Mouse (Mus musculus) T-helper 17 cell (primary cell): Measurements from ENCODE around the gene Enpp6.

ENCODE experiments used
- in situ Hi-C, 2 experiments: fragments of 300-600 bp; cut with MboI, MseI; formaldehyde crosslinking; loops; 1 replicate in 1 of 2; 2 replicates in 1 of 2; pipeline ENCODE4 v1.15.1; 2025; ENCODE audit warnings: high pct_unique_total_duplicates in 2 of 2

Gene Enpp6

DNA sequence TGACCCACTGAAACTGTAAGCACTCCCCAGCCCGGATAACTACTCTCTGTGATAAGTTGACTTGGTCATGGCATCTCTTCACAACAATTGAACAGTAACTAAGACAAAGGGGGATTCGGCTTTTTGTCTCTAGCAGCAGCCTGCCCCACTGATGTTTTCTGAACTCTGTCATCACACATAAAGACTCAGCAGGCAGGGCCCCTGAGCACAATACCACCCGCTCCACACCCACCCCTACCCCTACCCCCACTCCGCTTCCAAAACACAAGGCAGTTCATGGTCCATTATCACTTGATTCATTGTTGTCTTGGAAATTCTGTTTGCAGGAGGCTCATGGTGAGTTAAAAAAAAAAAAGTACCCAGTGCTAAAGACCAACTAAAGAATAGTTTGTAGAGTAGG, 71.8 kb downstream of the Enpp6 start:
- in situ Hi-C loops = loop anchor here in 1 of 2 experiments (25.0 kb wide), 1 partner anchor 554 kb away; no protein-coding TSS in a partner anchor

DNA sequence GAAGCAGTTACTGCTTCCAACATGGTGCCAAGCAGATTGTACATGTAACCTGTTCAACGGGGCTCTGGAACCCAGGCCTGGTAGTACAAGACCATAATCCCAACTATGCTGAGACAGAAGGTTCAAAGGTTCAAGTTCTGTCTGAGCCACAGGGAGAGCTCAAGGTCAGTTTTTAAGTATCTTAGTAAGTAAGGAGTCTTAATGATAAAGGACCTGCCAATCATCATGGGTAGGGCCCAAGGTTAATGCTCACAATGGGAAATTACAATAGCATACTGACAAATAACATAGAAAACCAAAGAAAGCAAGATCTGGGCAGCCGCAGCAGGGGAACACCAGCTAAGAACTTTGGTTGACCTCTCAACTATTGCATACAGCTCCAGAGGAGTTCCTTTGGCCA, 72.3 kb downstream of the Enpp6 start:
- in situ Hi-C loops = loop anchor here in 1 of 2 experiments (25.0 kb wide), 1 partner anchor 553 kb away; no protein-coding TSS in a partner anchor

DNA sequence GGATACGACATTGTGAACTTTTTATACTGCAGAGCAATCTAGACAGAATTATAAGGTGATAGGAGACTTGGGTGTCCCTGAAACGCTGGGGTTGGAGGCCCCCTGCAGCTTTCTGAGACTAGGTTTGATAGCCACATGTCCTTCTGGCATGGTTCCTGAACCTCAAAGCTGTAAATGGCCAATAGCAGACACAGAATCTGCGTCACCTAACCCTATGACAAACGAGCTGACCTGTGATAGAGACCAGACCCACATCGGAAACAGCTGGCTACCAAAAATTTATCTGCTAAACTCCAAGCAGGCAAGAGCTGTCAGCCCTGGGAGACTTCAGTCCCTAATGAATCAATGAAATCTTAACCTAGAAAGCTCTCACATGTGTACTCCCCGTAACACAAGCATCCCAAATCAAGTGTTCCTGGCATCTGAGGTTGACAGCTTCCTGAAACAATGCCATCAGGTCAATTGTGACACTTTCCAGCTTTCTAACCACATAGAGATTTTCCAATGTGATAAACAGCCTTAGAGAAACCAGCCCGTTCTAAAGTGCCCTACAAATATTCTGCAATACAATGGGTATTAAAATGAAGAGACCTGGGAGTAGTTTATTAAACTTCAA, 74.5 kb downstream of the Enpp6 start:
- in situ Hi-C loops = loop anchor here in 1 of 2 experiments (25.0 kb wide), 1 partner anchor 551 kb away; no protein-coding TSS in a partner anchor

DNA sequence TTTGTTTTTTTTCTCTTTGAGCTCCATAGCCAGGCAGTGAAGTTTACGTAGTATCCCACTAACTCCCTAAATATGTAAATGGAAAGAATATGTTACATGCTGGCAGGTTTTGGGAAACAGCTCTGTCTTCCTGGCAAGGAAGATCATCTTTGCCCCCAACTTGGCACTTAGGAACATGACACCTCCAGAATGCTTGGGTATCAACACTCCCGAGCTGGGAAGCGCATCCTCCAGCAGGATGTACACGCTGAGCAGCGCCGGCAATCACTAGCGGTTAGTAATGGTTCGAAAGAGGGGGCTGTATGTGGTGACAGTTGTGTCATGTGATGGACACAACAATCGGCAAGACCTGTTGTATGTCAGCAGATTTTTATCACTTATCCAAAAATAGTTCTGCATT, 80.4 kb downstream of the Enpp6 start:
- in situ Hi-C loops = loop anchor here in 1 of 2 experiments (25.0 kb wide), 1 partner anchor 545 kb away; no protein-coding TSS in a partner anchor

DNA sequence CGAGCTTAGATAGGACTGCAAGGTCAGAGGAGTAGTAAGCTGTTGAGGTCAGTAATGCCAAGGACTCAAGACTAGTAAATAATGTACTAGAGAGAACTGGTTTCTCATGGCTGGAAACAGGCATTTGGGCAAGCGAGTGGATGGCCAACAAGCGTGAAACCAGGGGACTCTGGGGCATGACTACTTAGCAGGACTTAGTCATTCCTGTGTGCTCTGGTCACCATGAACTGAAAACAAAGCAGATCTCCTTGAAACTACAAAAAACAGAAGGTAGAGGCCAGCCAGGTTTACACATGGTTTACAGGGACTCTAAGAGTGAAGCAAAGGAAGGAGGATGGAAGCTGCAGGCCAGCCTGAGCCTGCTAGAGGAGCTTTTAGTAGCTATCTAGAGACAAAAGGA, 82.9 kb downstream of the Enpp6 start:
- in situ Hi-C loops = loop anchor here in 1 of 2 experiments (25.0 kb wide), 1 partner anchor 543 kb away; no protein-coding TSS in a partner anchor

DNA sequence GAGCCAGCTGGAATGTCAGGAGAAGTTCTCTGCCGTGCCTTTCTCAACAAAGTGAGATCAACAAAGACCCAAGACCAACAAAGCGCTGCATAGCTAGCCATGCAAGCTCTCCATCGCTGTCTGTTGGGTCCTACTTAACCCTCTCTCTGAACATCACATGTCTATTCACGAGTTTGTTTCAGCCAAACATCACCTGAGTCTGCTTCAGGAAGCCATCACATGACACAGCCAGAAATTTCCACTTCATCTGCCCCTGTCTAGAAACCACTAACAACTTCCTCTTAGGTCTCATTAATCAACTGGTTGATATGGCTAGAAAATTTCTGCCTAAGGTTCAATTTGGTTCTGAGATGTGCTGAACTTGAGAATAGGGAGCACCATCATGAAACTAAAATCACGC, 85.3 kb downstream of the Enpp6 start:
- in situ Hi-C loops = loop anchor here in 1 of 2 experiments (25.0 kb wide), 1 partner anchor 540 kb away; no protein-coding TSS in a partner anchor

DNA sequence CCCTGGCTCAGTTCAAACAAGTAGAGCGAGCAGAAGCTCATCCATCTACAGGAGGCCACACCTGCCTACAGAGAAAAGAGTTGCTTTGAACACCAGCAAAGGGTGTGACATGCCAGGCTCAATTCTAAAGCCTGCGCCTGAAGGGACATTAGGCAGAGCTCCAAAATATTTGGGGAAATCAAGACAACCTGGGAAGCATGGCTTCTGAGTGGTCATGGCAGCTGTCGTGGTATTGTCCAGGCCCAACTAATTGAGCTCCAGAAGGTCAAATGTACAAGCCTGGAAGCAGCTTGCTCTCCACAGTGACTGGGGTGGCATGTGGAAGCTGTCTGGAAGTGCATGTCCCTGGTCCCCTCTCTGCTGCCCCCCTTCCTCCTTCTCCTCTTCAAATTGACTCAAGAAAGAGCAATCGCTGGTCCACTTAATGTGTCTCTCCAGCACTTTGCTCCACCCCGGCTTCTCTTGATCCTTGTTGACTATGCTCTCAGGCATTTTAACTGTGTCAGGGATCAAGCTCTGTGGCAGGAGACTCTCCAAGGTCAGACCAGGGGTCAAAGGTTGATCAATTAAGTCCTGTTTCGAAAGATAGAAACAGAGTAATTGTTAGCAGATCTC, 89.4 kb downstream of the Enpp6 start:
- in situ Hi-C loops = no loop called here

DNA sequence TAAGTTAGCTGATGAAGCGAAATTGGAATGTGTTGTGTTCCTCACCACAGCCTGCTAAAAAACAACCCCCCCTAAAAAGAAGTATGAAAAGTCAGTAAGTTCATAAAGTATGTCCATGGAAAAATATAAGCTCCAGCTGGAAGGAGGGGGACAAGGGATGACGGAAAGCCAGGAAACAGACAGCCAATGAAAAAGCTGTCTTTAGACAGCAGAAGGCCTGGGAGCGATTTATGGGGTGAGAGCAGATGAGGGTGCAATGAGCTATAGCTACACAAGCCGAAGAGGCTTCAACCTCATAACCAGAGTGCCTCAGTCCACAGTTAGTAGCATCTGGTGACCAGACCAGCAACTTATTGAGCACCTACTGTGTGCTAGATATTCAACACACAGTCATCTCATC, 93.3 kb downstream of the Enpp6 start:
- in situ Hi-C loops = no loop called here

DNA sequence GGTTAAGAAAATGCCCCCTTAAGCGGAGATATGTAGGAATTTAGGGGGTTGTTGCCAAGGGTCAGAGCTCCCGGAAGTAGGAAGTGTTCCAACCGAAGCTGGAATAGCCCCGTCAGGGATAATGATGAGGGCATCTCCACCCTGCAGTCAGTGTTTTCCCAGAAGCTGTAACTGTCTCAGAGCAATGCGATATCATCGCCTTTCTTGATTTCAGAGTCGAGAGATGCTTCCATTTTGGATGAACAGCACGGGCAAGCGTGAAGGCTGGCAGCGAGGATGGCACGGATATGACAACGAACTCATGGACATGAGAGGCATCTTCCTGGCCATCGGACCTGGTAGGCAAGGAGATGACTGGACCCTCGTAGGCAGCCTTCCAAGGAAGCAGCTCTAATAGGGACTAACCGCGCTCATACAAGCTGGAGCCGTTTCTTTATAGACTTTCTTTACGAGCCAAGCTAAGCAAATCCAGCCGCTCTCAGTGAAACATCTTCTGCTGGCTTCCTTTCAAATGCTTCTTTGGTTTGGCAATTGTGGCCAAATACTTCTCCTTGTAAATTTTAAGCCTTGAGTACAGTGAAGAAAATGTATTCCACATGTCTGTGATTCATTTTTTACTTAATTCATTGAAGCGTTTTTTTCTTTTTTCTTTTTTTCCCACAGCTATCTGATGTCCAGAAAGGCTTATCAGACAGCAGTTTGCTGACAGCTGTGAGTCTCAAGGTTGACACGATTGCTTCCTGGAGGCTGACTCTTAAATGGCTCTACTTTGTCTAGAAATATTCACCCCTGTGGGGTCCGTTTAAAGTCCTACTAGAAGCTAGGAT, 95.7 kb downstream of the Enpp6 start:
- in situ Hi-C loops = no loop called here

DNA sequence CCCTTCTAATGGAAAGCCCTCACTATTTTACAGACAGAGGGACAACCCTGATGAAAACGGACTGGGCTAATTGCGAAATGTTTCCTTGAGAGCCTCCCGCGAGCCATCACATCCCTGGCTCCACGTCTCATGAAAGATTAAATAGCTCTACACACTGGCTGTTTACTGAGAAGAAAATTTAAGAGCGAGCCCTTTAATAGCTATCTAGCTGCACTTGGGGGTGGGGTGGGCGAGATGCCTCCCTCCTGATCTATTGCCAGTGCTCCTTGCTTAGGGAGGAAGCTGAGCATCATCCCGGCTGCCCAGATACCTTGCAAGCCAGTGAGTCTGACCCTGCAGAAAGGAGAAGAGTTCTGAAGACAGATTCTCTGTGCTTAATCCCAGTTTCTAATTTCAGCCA, 103.3 kb downstream of the Enpp6 start:
- in situ Hi-C loops = no loop called here

DNA sequence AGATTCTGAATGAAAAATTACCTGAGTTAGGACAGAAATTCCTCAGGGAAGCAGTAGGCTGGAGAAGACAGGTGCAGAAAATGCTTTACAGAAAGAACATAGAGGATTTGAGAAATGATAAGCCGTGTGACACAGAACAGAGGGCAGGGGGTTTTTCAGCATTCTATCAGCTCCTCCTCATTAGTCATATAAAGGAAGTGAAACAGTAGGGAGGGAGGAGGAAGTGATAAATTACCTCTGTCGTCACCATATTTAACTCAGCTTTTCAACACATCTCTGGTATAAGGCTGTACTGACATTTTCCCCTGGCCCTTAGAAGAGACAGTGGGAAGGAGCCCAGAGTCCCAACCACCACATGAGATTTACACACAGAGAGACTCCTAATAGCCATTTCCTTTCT, 118.9 kb downstream of the Enpp6 start:
- in situ Hi-C loops = no loop called here

DNA sequence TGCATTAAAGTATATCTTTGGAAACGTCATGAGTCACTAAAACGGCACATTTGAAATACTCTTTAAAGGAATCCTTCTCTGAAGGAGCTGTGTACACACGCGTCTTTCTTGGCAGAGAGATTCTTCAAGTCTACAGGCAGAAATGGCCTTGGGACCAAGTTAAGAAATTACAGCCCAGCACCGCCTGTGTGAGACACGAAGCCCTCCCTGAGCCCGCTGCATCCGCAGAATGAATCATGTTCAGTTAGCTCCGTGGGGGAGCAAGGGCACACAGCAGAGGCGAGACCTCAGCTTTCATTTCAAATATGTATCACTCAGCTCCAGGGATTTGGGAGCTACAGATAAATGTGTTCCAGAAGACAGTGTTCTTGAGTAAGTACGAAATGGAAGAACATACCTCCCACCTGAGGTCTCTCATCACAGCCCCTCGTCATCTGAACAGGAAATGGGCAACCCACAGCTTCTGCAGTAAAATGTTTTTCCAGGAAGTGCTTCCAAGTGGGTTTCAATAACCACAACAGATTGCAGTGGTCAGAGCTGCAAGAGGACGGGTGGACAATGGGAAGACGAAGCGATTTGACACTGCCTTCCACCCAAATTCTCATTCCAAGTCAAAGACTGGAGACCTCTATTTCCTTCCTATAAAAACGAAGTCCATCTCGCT, 127.6 kb downstream of the Enpp6 start:
- in situ Hi-C loops = no loop called here

DNA sequence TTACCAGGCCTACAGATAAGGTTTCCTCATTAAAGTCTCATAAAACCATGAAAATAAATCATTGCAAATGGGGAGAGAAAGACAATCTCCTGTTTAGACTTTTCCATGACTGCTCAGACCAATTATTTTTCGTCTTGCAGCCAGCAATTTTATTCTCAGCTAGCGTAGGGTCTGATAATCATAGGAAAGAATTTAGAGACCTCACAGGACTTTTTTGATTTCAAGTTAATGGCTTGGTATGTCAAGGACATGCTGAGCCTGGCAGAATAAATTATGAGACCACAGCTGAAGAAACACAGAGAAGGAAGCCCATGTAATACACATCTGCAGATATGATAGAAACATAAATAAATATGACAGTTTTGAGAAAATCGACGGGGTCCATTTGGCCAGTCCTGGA, 130.6 kb downstream of the Enpp6 start:
- in situ Hi-C loops = no loop called here

DNA sequence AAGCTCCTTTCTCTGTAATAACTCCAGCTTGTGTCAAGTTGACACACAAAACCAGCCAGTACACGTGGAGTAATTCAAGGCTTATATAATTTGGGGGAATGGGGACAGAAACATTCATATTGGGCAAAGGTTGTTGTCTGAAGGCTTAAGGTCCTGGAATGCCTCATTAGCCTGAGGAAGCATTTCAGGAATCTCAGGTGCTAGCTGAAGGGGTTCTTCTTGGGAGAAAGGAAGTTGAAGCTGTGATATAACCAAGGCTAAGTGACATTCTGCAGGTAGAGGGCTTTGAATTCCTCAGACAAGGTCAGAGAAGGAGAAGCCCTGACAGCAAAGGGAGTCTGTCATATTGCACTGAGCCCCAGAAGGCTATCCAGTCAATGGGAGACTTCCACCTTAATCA, 133.2 kb downstream of the Enpp6 start:
- in situ Hi-C loops = no loop called here

DNA sequence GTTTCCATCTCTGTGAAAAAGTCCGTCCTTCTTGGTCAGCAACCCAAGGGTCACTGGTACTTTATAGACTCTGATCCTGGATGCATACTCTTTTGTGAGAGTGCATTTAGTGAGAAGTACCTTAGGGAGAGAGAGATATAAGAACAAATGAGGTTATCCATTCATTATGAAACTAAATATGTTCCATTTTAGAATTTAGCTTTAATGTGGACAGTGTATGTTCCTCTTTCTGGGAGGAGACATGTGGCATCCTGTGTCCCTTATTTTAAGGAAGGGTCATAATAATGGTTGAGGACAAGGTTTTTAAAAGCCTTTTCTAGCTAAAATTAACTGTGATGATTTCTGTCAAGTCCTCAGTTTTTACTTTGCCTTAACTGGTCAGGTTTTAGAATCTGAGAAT, 142.2 kb downstream of the Enpp6 start:
- in situ Hi-C loops = no loop called here

DNA sequence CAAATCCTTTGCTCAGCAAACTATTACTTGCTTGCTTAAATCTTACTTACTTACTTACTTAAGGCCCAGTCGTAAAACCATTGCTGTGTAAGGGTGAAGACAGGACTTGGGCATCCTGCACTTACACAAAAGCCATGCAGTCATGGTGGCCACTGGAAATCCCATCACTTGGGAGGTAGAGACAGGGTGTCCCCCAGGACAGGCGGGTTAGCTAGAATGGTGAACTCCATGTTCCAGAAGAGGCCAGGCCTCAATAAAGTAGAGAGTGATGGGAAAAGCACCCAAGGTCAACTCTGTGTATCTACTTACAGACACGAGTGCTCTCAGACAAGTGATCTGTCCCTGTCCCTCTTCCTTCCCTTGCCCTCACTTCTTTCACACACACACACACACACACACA, 146.7 kb downstream of the Enpp6 start:
- in situ Hi-C loops = no loop called here

DNA sequence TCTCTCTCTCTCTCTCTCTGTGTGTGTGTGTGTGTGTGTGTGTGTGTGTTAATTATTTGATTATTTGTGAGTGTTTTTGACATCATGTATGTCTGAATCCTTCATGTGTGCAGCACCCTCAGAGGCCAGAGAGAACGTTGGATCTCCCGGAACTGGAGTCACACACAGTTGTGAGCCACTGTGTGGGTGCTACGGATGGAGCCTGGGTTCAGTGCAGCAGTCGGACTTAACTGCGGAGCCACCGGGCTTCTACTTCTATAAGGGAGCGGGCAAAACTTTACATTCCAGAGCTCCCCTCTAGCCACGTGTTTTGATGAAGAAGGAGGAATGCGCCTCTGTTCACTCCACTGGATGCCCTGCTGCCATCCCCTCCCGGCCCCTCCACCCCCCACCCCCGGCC, 148.0 kb downstream of the Enpp6 start:
- in situ Hi-C loops = no loop called here

DNA sequence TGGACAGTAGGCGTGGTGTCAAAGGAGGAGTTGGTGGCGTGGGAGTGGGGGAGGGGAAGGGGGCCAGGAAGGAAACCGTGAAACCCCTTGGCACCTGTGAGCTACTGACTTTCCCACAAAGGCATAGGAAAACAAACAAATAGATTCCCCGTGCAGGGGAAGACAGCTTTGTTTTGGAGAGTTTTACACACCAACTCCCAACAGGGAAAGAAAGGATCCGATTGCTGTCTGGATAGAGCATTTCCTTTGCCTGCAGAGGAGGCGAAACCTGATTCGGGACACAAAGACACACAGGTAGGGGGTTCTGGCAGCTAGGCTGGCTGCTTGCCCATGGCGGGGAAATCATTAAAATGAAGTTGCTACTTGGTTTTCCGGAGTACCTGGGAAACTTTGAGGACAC, 148.9 kb downstream of the Enpp6 start:
- in situ Hi-C loops = no loop called here

DNA sequence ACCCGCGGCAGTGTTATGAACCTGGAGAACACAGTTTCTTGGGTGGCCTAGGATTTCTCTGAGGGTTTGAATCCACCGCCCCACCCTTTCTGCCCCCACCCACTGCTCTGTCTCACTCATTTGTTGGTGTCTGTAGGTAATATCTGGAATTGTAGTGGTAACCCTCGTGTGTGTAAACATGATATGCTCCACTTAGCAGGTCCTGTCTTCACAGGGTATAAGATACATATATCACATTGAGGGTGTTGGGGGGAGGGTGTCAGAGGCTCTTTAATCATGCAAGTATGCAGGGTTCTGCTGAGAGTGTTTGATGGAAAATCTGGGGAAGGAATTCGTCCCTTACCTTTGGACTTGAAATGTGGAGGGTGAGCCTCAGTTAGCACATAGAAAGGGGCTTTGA, 149.4 kb downstream of the Enpp6 start:
- in situ Hi-C loops = no loop called here

DNA sequence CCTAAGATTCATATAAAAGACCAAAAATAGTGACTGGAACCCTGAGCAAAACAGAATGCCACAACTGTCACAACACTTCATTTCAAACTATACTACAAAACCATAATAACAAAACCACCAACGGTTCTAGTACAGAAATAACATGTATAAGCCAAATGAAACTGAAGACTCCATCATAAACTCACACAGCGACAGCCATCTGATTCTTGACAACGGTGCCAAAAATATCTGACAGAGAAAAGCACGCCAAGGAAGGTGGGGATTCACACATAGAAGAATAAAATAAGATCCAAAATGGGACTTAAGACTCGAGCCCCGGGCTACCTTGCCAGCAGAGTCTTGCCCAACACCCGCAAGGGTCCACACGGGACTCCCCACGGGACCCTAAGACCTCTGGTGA, 158.6 kb downstream of the Enpp6 start:
- in situ Hi-C loops = no loop called here
